Mouse (Mus musculus) forebrain, embryonic 12.5 days (tissue): ENCODE data around the gene Nxpe3. TPM values are rescaled to one million over a fixed set of nuclear protein-coding genes. Genes with fewer than 3 reads are reported as not detected.

ENCODE experiments used
- ATAC-seq: fragments of 200-750 bp; cut with Nextera tagmentation; 2 replicates; pipeline ENCODE4 v1.8.0; 2017; ENCODE audit warnings: moderate TSS enrichment; ENCODE audit not compliant: low FRiP score
- H3K27ac ChIP-seq: fragments of 300-500 bp; sonication (generic); 2 replicates; pipeline ENCODE4 v1.5.1; 2016; ENCODE audit warnings: mild to moderate bottlenecking
- H3K27me3 ChIP-seq: fragments of 300-500 bp; sonication (generic); 2 replicates; pipeline ENCODE4 v1.6.1; 2016; ENCODE audit warnings: mild to moderate bottlenecking
- H3K36me3 ChIP-seq: fragments of 300-500 bp; sonication (generic); replicated peaks from 2 replicates; pipeline ENCODE4 v1.6.1; 2016; ENCODE audit warnings: mild to moderate bottlenecking
- H3K4me1 ChIP-seq: fragments of 300-500 bp; sonication (generic); 2 replicates; pipeline ENCODE4 v1.6.1; 2016
- H3K4me2 ChIP-seq: fragments of 300-500 bp; sonication (generic); 2 replicates; pipeline ENCODE4 v1.6.1; 2016; ENCODE audit warnings: mild to moderate bottlenecking, moderate library complexity
- H3K4me3 ChIP-seq: fragments of 300-500 bp; sonication (generic); replicated peaks from 2 replicates; pipeline ENCODE4 v1.5.1; 2016; ENCODE audit warnings: mild to moderate bottlenecking
- H3K9ac ChIP-seq: fragments of 300-500 bp; sonication (generic); 2 replicates; pipeline ENCODE4 v1.6.1; 2016; ENCODE audit warnings: mild to moderate bottlenecking
- H3K9me3 ChIP-seq: fragments of 300-500 bp; sonication (generic); 2 replicates; pipeline ENCODE4 v1.6.1; 2016
- WGBS: fragments of 180-500 bp; shearing (Covaris S2); methylation state at CpG from one replicate; pipeline ENCODE4 v1.1.7; 2016; 5-methylcytosine and 5-hydroxymethylcytosine counted together
- polyA plus RNA-seq: library from polyadenylated mRNA; unstranded; fragments of >200 nt; fragmentation: Nextera tagmentation; extraction: Ambion mirVana; gene quantifications from 2 replicates; pipeline ENCODE4 v1.2.1, GENCODE M21; 2016

Nxpe3 gene
- polyA plus RNA-seq, result 0.87 and 0.93 TPM in 2 replicates

GRCm38 (mm10) chr16:55894893-55895650 is at the start of gene Nxpe3:
Nxpe3 (minus strand) TSS chr16:55895285.
- peak; percentile 97 for ATAC-seq

GRCm38 (mm10) chr16:55940781-55941180 is 45.7 kb upstream of the Nxpe3 start:
- Histone ChIP-seq H3K4me1 (no peaks in the 10 kb centered on the region), H3K27me3 (no peaks in the 10 kb centered on the region), H3K4me3 (no peak overlapping the region), H3K9me3 (no peaks in the 10 kb centered on the region), H3K9ac (no peak overlapping the region), H3K4me2 (no peak overlapping the region), H3K36me3 (no peaks in the 10 kb centered on the region), H3K27ac (no peak overlapping the region)
- WGBS, result 90% methylated on average over 4 of the region's 4 CpGs
- ATAC-seq, result no peak

More at GRCm38 (mm10) chr16:55894893-55895650, at the start of gene Nxpe3:
- WGBS, result under 1% methylated on average over 72 of the region's 74 CpGs
- peak within 1 kb of the TSS; percentile 85 for H3K4me2 ChIP-seq
- H3K4me3 ChIP-seq, result peak within 1 kb of the TSS; percentile 68
- no peaks in the 10 kb centered on the region for H3K9me3 ChIP-seq
- peaks cover 12% of the 10 kb centered on the region for H3K4me1 ChIP-seq
- no peaks in the 10 kb centered on the region for H3K27me3 ChIP-seq
- peak within 1 kb of the TSS; percentile 82 for H3K27ac ChIP-seq
- peaks cover 4% of the 10 kb centered on the region; the same call in 1 of the 2 replicates for H3K36me3 ChIP-seq
- H3K9ac ChIP-seq, result peak within 1 kb of the TSS; percentile 76

- Histone ChIP-seq H3K27ac (no peak overlapping the region), H3K9me3 (no peaks in the 10 kb centered on the region), H3K9ac (no peak overlapping the region), H3K27me3 (no peaks in the 10 kb centered on the region), H3K36me3 (no peaks in the 10 kb centered on the region), H3K4me3 (no peak overlapping the region), H3K4me2 (no peak overlapping the region), H3K4me1 (no peaks in the 10 kb centered on the region)
- ATAC-seq, result no peak
- WGBS, result 91% methylated on average over 6 of the region's 6 CpGs
These were observed 44.6 kb upstream of the Nxpe3 start for GRCm38 (mm10) chr16:55939703-55940102.

- no peak overlapping the region for H3K27ac ChIP-seq
- WGBS, result 83% methylated on average over 4 of the region's 4 CpGs
- no peaks in the 10 kb centered on the region for H3K9me3 ChIP-seq
- no peak overlapping the region for H3K4me3 ChIP-seq
- H3K36me3 ChIP-seq, result no peaks in the 10 kb centered on the region
- H3K4me1 ChIP-seq, result no peaks in the 10 kb centered on the region
- ATAC-seq, result no peak
- H3K9ac ChIP-seq, result no peak overlapping the region
- H3K4me2 ChIP-seq, result no peak overlapping the region
- H3K27me3 ChIP-seq, result no peaks in the 10 kb centered on the region
These were observed 43.7 kb upstream of the Nxpe3 start for GRCm38 (mm10) chr16:55938761-55939160.

- Histone ChIP-seq H3K27ac (peak within 1 kb of the TSS; percentile 75), H3K4me1 (no peaks in the 10 kb centered on the region), H3K36me3 (peaks cover 4% of the 10 kb centered on the region), H3K4me3 (peak within 1 kb of the TSS; percentile 67), H3K4me2 (peak within 1 kb of the TSS; percentile 63), H3K9ac (peak within 1 kb of the TSS; percentile 68), H3K27me3 (no peaks in the 10 kb centered on the region), H3K9me3 (no peaks in the 10 kb centered on the region)
- under 1% methylated on average over 24 of the region's 24 CpGs for WGBS
- peak; percentile 99 for ATAC-seq
These were observed 39.5 kb upstream of the Nxpe3 start, which contains the start of gene Cep97 for GRCm38 (mm10) chr16:55934453-55935037. Cep97 (minus strand) TSS chr16:55934855.

- H3K4me1 ChIP-seq, result no peaks in the 10 kb centered on the region
- no peaks in the 10 kb centered on the region for H3K9me3 ChIP-seq
- WGBS, result 1% methylated on average over 32 of the region's 32 CpGs
- peak overlapping the region; percentile 68 for H3K9ac ChIP-seq
- peak overlapping the region; percentile 63 for H3K4me2 ChIP-seq
- H3K36me3 ChIP-seq, result peaks cover 11% of the 10 kb centered on the region
- no peaks in the 10 kb centered on the region for H3K27me3 ChIP-seq
- H3K27ac ChIP-seq, result peak overlapping the region; percentile 75
- peak; percentile 61 for ATAC-seq
- H3K4me3 ChIP-seq, result peak overlapping the region; percentile 67
These were observed 38.7 kb upstream of the Nxpe3 start for GRCm38 (mm10) chr16:55933681-55934343.

- Histone ChIP-seq H3K9ac (no peak overlapping the region), H3K27me3 (no peaks in the 10 kb centered on the region), H3K4me1 (no peaks in the 10 kb centered on the region), H3K36me3 (peaks cover 59% of the 10 kb centered on the region), H3K27ac (no peak overlapping the region), H3K9me3 (no peaks in the 10 kb centered on the region), H3K4me2 (no peak overlapping the region), H3K4me3 (no peak overlapping the region)
- ATAC-seq, result no peak
- 91% methylated on average over 4 of the region's 4 CpGs for WGBS
These were observed 28.9 kb upstream of the Nxpe3 start for GRCm38 (mm10) chr16:55924010-55924409.

GRCm38 (mm10) chr16:55922079-55922478 is 27.0 kb upstream of the Nxpe3 start:
- no peak overlapping the region for H3K4me2 ChIP-seq
- no peaks in the 10 kb centered on the region for H3K27me3 ChIP-seq
- 89% methylated on average over 10 of the region's 10 CpGs for WGBS
- no peak for ATAC-seq
- H3K9ac ChIP-seq, result no peak overlapping the region
- no peaks in the 10 kb centered on the region for H3K9me3 ChIP-seq
- peaks cover 72% of the 10 kb centered on the region for H3K36me3 ChIP-seq
- H3K27ac ChIP-seq, result no peak overlapping the region
- H3K4me3 ChIP-seq, result no peak overlapping the region
- no peaks in the 10 kb centered on the region for H3K4me1 ChIP-seq

- Histone ChIP-seq H3K27me3 (no peaks in the 10 kb centered on the region), H3K9ac (no peak overlapping the region), H3K27ac (no peak overlapping the region), H3K36me3 (peaks cover 79% of the 10 kb centered on the region), H3K9me3 (no peaks in the 10 kb centered on the region), H3K4me2 (no peak overlapping the region), H3K4me3 (no peak overlapping the region), H3K4me1 (no peaks in the 10 kb centered on the region)
- WGBS, result 98% methylated on average over 7 of the region's 7 CpGs
- no peak for ATAC-seq
These were observed 19.6 kb upstream of the Nxpe3 start for GRCm38 (mm10) chr16:55914716-55915115.

- Histone ChIP-seq H3K27me3 (no peaks in the 10 kb centered on the region), H3K9ac (no peak overlapping the region), H3K27ac (no peak overlapping the region), H3K36me3 (peaks cover 71% of the 10 kb centered on the region), H3K4me2 (no peak overlapping the region), H3K4me1 (no peaks in the 10 kb centered on the region), H3K9me3 (no peaks in the 10 kb centered on the region), H3K4me3 (no peak overlapping the region)
- no peak for ATAC-seq
- WGBS, result 90% methylated on average over 10 of the region's 10 CpGs
These were observed 15.2 kb upstream of the Nxpe3 start for GRCm38 (mm10) chr16:55910208-55910793.

GRCm38 (mm10) chr16:55906928-55907679 is 12.0 kb upstream of the Nxpe3 start:
- H3K4me3 ChIP-seq, result no peak overlapping the region
- no peak overlapping the region for H3K4me2 ChIP-seq
- no peak overlapping the region for H3K9ac ChIP-seq
- WGBS, result 94% methylated on average over 5 of the region's 5 CpGs
- no peaks in the 10 kb centered on the region for H3K27me3 ChIP-seq
- H3K27ac ChIP-seq, result no peak overlapping the region
- no peaks in the 10 kb centered on the region for H3K4me1 ChIP-seq
- H3K9me3 ChIP-seq, result no peaks in the 10 kb centered on the region
- H3K36me3 ChIP-seq, result peaks cover 65% of the 10 kb centered on the region
- ATAC-seq, result no peak
